In genomic region chr12:16185976-16186515, GRCm38 (mm10) we compare ENCODE assay signal across 10 mouse cellular contexts.
DNase-seq lines count a peak whose midpoint lies in the region; ATAC-seq and TF ChIP-seq lines count a peak whose summit lies in the region.
"Had no signal": no experiment of that assay in that cellular context is flagged by ENCODE, and none has a peak within 500 bp of the region (broad histone marks: within the 10 kb centered on the region; RNA-seq: fewer than 3 reads in every experiment).

No protein-coding gene starts in this region.

- H3K9ac ChIP-seq in midbrain, embryonic 16.5 days (ENCODE audit: low read depth, low read length) = no peak overlapping the region

- no peak for TF ChIP-seq POLR2A in spleen, adult 2 months (IDR thresholded peaks at IDR 0.05; ENCODE audit: low read depth, low read length)

- H3K4me1 ChIP-seq in spleen, adult 2 months (ENCODE audit: control insufficient read depth, insufficient read depth, insufficient read length) = peaks cover 3% of the 10 kb centered on the region; the same call in 1 of the 2 replicates
- peaks cover 3% of the 10 kb centered on the region; the same call in 1 of the 2 replicates for H3K4me1 ChIP-seq in midbrain, embryonic 16.5 days (ENCODE audit: control insufficient read depth, insufficient read depth, low read length)

- intact Hi-C loops in gastrocnemius, adult 2 months (cut with DNase I) = loop anchor here (10.0 kb wide), 1 partner anchor 371 kb away; the partner anchor contains the start of gene Trib2

- H3K9me3 ChIP-seq in midbrain, embryonic 16.5 days (replicated peaks; ENCODE audit: control insufficient read depth, low read length, poor library complexity, severe bottlenecking) = no peaks in the 10 kb centered on the region

- WGBS in spleen, adult 2 months = 23% methylated on average over 12 of the region's 12 CpGs
- 39% methylated on average over 12 of the region's 12 CpGs for WGBS in midbrain, embryonic 16.5 days

- peak overlapping the region; percentile 73 for H3K27ac ChIP-seq in gastrocnemius, adult 2 months
- H3K27ac ChIP-seq in spleen, adult 2 months (ENCODE audit: insufficient read depth, low read length) = no peak overlapping the region
- no peak overlapping the region for H3K27ac ChIP-seq in midbrain, embryonic 16.5 days (ENCODE audit: low read length)

- no peaks in the 10 kb centered on the region for H3K36me3 ChIP-seq in spleen, adult 2 months (ENCODE audit: control insufficient read depth, insufficient read depth, low read length)
- no peaks in the 10 kb centered on the region for H3K36me3 ChIP-seq in midbrain, embryonic 16.5 days (ENCODE audit: control insufficient read depth, insufficient read depth, low read length)

- ATAC-seq in inflammation-experienced regulatory T-cells, adult 6 months = peak; percentile 42
- peak; percentile 23; the same call in 1 of the 2 replicates for ATAC-seq in midbrain, embryonic 16.5 days
- ATAC-seq in cerebellum, adult (ENCODE audit: insufficient number of reproducible peaks, low FRiP score, low TSS enrichment) = no peak
- ATAC-seq in granulocyte monocyte progenitor cell, adult 5-6 weeks (replicated peaks; ENCODE audit: poor library complexity, severe bottlenecking) = no peak

- no peak for TF ChIP-seq CTCF in gastrocnemius, adult 2 months (IDR thresholded peaks at IDR 0.05)
- TF ChIP-seq CTCF in spleen, adult 2 months (IDR thresholded peaks at IDR 0.05; ENCODE audit: extremely low read depth, insufficient read depth, insufficient read length, insufficient replicate concordance) = no peak

- no peaks in the 10 kb centered on the region for H3K27me3 ChIP-seq in spleen, adult 2 months (ENCODE audit: control insufficient read depth, insufficient read depth, low read length)
- no peaks in the 10 kb centered on the region for H3K27me3 ChIP-seq in midbrain, embryonic 16.5 days (ENCODE audit: control insufficient read depth, insufficient read depth, low read depth, low read length)

- no peak for DNase-seq in gastrocnemius, adult 2 months
- no peak for DNase-seq in gastrocnemius, postnatal 4 days (ENCODE audit: low spot score in 2 of 2)
- DNase-seq in spleen, adult 2 months (ENCODE audit: low read depth in 1 of 2, low spot score in 2 of 2) = no peak
- no peak for DNase-seq in spleen, postnatal 10 days (ENCODE audit: low spot score in 2 of 2)
- DNase-seq: right cerebral cortex, postnatal 4 days had no signal

- peak overlapping the region; percentile 1; the same call in 1 of the 2 replicates for H3K4me2 ChIP-seq in midbrain, embryonic 16.5 days (ENCODE audit: low read length)

- peak overlapping the region; percentile 65 for H3K4me3 ChIP-seq in gastrocnemius, adult 2 months
- peak overlapping the region; percentile 35; the same call in 1 of the 2 replicates for H3K4me3 ChIP-seq in spleen, adult 2 months (ENCODE audit: extremely low read depth, insufficient read depth, insufficient read length)
- no peak overlapping the region for H3K4me3 ChIP-seq in midbrain, embryonic 16.5 days (ENCODE audit: low read depth, low read length)
- H3K4me3 ChIP-seq: myocyte had no signal

Comparison
In these comparisons a context has a peak if more than half of its experiments do, and no peak if none do; other contexts are left out.
1. ATAC-seq: peak in inflammation-experienced regulatory T-cells, adult 6 months (single experiment) and midbrain, embryonic 16.5 days (single experiment); none in cerebellum, adult (single experiment) and granulocyte monocyte progenitor cell, adult 5-6 weeks (single experiment).